Mouse (Mus musculus): Measurements from ENCODE around the gene Tnpo1.
A peak's percentile ranks its signal among the peaks of the same experiment; 100 is the strongest.
"Not testable (repeated sequence)": the region's sequence is repeated elsewhere in the genome, so short reads cannot be mapped to it uniquely, and the experiment has no call there.

The Tnpo1 gene

GRCm38 (mm10) chr13:98818205-98818604, 108.0 kb downstream of the Tnpo1 start:
- no peak for DNase-seq (ENCODE audit: low spot score in 2 of 2)

GRCm38 (mm10) chr13:98817766-98818165, 108.4 kb downstream of the Tnpo1 start:
- DNase-seq (ENCODE audit: low spot score in 2 of 2): no peak

DNA sequence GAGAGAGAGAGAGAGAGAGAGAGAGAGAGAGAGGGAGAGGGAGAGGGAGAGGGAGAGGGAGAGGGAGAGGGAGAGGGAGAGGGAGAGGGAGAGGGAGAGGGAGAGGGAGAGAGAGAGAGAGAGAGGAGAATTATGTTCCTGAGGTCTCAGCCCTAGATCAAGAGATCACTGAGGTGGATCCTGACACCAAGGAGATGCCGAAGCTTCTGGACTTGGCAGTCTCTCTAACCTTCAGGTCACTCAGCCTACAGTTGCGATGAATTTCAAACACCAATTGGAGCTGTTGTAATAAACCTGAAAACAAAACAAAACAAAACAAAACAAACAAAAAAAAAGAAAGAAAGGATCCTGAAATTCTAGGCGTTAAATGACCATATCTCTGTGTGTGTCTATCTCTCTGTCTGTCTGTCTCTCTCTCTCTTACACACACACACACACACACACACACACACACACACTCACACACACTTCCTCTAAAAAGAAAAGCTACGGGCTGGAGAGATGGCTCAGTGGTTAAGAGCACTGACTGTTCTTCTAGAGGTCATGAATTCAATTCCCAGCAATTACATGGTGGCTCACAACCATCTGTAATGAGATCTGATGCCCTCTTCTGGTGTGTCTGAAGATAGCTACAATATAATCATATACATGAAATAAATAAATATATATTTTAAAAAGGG, 109.1 kb downstream of the Tnpo1 start:
- not testable (repeated sequence) for DNase-seq (ENCODE audit: low spot score in 2 of 2)

DNA sequence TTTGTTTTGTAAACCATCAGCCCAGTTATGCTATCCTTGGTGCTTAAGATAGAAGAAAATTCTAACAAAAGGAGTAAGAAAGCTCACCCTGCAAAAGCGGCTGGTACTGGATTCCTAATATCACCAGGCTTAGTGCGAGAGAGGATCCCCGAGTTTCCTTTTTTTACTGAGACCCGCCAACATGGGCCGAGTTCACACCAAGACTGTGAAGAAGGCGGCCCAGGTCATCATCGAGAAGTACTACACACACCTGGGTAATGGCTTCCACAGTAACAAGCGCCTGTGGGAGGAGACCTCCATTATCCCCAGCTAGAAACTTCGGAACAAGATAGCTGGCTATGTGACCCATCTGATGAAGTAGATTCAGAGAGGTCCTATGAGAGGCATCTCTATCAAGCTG, 109.6 kb downstream of the Tnpo1 start:
- DNase-seq (ENCODE audit: low spot score in 2 of 2): no peak

GRCm38 (mm10) chr13:98815147-98815785, 110.9 kb downstream of the Tnpo1 start, which contains the start of gene Fcho2:
Fcho2 (minus strand) TSS chr13:98815449.
- DNase-seq (ENCODE audit: low spot score in 2 of 2): peak; percentile 100

DNA sequence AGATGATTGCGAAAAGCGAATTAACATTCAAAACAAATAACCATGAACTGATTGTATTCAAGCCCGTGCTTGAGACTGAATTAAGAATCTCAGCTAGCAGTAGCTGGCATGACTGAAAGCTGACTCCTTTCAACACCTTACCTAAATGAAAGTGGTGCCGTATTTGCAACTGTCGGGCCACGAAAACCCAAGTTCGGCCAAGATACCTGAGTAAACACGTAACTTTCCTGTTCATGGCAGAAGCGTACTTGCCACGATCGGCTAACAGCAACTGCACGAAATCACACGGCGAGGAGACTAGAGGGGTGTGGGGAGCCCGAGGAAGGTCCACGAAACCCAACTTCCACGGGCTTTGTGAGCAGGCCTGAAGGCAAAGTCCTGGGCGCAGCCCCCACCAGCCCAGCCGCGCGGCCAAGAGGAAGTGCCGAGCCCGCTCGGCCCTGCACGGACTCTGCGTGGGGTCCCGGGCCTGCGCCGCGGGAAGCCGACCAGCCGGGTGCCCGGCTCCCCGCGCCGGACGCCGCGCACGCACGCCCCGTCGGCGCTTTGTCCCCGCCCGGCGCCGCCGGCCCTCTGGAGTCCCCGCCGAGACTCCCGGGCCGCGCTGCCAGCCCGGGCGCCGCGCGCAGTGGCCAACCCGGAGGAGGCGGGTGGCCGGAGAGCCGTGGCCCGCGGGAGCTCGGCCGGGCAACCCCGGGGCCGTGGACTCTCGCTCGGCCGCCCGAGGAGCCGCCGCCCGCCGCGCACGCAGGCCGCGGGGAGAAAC, 111.7 kb downstream of the Tnpo1 start:
- peak; percentile 55 to 62 for DNase-seq (ENCODE audit: low spot score in 2 of 2)

- no peak for DNase-seq (ENCODE audit: low spot score in 2 of 2)
These were observed 112.4 kb downstream of the Tnpo1 start for GRCm38 (mm10) chr13:98813596-98814274.

DNA sequence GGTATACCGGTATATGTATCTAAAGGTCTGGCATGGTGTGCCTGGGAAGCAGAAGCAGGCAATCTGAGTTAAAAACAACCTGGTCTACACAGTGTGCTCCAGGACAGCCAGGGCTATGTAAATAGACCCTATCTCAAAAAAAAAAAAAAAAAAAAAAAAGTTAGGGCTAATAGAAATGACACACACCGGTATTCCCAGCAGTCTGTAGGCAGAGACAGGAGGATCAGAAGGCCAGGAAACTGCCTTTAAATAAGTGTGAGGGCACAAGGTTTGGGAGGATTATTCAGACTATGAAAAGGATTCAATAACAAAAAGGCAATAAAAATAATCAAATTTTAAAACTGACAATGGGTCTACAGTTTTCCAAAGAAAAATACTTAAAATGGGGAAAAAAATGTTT, 113.0 kb downstream of the Tnpo1 start:
- no peak for DNase-seq (ENCODE audit: low spot score in 2 of 2)

- no peak for DNase-seq (ENCODE audit: low spot score in 2 of 2)
These were observed 113.9 kb downstream of the Tnpo1 start for GRCm38 (mm10) chr13:98812285-98812684.

GRCm38 (mm10) chr13:98810143-98810542, 116.0 kb downstream of the Tnpo1 start:
- DNase-seq (ENCODE audit: low spot score in 2 of 2): peak; percentile 23 to 42

DNA sequence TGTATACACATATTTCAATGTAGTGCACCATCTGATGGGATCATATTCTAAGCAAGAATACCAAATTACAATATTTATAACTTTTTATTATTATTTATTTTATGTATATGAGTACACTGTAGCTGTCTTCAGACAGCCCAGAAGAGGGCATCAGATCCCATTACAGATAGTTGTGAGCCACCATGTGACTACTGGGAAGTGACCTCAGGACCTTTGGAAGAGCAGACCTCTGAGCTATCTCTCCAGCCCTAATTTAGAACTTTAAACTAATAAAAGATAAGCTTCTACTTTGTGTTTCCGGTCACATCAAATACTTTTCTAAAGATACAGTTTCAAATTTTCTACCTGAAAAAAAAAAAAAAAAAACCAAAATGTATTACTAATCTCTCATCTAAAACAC, 117.1 kb downstream of the Tnpo1 start:
- DNase-seq (ENCODE audit: low spot score in 2 of 2): no peak

GRCm38 (mm10) chr13:98804480-98804879, 121.7 kb downstream of the Tnpo1 start:
- DNase-seq (ENCODE audit: low spot score in 2 of 2): no peak

GRCm38 (mm10) chr13:98803699-98804098, 122.5 kb downstream of the Tnpo1 start:
- no peak for DNase-seq (ENCODE audit: low spot score in 2 of 2)

DNA sequence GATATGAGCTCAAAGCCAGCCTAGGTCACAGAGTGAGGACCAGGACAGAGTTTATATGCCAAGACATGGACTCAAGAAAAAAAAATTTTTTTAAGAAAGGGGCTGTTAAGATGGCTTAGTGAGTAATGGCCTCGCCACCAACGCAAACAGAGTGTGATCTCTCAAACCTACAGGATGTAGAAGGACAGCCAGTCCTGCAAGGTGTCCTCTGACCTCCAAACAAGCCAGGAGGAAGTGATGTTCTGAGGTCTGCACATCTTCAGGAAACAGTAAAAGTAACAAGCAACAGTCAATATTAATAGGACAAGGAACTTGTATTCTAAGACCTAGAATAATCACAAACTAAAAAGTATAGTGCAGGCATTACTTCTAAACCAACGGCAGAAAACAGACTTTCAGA, 123.2 kb downstream of the Tnpo1 start:
- DNase-seq (ENCODE audit: low spot score in 2 of 2): no peak

- no peak for DNase-seq (ENCODE audit: low spot score in 2 of 2)
These were observed 130.7 kb downstream of the Tnpo1 start for GRCm38 (mm10) chr13:98795511-98795910.

- no peak for DNase-seq (ENCODE audit: low spot score in 2 of 2)
These were observed 133.3 kb downstream of the Tnpo1 start for GRCm38 (mm10) chr13:98792864-98793263.

DNA sequence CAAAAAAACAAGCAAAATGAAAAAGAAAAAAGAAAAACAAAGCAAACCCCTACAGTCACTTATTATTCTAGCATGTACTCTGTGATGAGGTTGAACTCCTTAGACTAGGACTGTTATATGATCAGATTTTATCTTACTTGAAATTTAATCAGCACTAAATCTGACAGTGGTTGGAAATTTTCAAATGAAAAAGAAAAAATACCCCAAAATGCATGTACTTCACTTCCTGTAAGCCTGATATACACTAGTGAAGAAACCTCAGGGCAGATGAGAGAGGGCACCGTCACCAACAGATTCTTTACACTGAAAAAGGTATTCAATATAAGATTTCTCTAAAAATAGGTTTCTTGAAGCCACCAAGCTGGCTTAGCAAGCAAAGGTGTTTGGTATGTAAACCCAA, 134.5 kb downstream of the Tnpo1 start:
- no peak for DNase-seq (ENCODE audit: low spot score in 2 of 2)

All from heart, adult 9 months (tissue).